In the genomic region with DNA sequence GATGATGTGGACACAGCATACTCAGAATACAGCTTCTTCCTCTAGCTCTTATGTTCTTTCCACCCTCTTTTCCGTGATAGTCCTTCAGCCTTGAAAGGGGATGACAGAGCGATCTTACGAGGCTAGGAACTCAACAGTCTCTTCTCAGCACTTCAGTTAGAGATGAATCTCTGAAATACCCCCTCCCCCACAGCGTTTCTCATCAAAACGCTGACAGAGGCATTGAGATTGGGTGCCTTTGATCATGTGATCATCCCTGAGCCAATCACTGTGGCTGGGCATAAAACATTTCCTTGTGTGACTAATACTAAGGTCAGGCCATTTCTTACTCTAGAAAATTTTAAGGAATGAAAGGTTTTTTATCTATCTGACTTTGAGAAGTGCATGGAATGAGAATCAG, we compare ENCODE assay signal across 14 mouse cellular contexts. TPM values are rescaled to one million over a fixed set of nuclear protein-coding genes. Genes with fewer than 3 reads are reported as not detected.
DNase-seq lines count a peak whose midpoint lies in the region; ATAC-seq and TF ChIP-seq lines count a peak whose summit lies in the region.
"Had no signal": no experiment of that assay in that cellular context is flagged by ENCODE, and none has a peak within 500 bp of the region (broad histone marks: within the 10 kb centered on the region; RNA-seq: fewer than 3 reads in every experiment).

No protein-coding gene starts in this region.

- no peaks in the 10 kb centered on the region for H3K36me3 ChIP-seq in hindbrain, embryonic 13.5 days
- H3K36me3 ChIP-seq in hindbrain, embryonic 12.5 days, result no peaks in the 10 kb centered on the region
- H3K36me3 ChIP-seq in midbrain, postnatal 0 days (ENCODE audit: insufficient read depth, low read length), result no peaks in the 10 kb centered on the region
- H3K36me3 ChIP-seq: G1E had no signal

- H3K27me3 ChIP-seq in hindbrain, embryonic 13.5 days, result 0 out of 2 replicates have a peak, but pooled peaks cover 4% of the 10 kb centered on the region
- no peaks in the 10 kb centered on the region for H3K27me3 ChIP-seq in hindbrain, embryonic 12.5 days
- H3K27me3 ChIP-seq in midbrain, postnatal 0 days (ENCODE audit: insufficient read depth, low read length), result no peaks in the 10 kb centered on the region

- no peak overlapping the region for H3K9ac ChIP-seq in hindbrain, embryonic 13.5 days
- H3K9ac ChIP-seq in hindbrain, embryonic 12.5 days, result no peak overlapping the region
- no peak overlapping the region for H3K9ac ChIP-seq in midbrain, postnatal 0 days (replicated peaks; ENCODE audit: low read length, poor library complexity, severe bottlenecking)

- H3K4me2 ChIP-seq in hindbrain, embryonic 13.5 days, result 0 out of 2 replicates have a peak overlapping the region, but pooled peaks have one; percentile 30
- H3K4me2 ChIP-seq in hindbrain, embryonic 12.5 days (replicated peaks), result no peak overlapping the region
- no peak overlapping the region for H3K4me2 ChIP-seq in midbrain, postnatal 0 days (ENCODE audit: low read depth, low read length, poor library complexity, severe bottlenecking)

- ATAC-seq in hindbrain, embryonic 13.5 days (ENCODE audit: low FRiP score), result peak; percentile 53; the same call in 1 of the 2 replicates
- no peak for ATAC-seq in hindbrain, embryonic 12.5 days (ENCODE audit: low FRiP score)
- ATAC-seq in midbrain, postnatal 0 days (ENCODE audit: low FRiP score), result peak; percentile 76; the same call in 1 of the 2 replicates
- ATAC-seq: intestine, embryonic 16.5 days had no signal

- DNase-seq in Muller cell, postnatal 12 days (ENCODE audit: inconsistent ontology term), result peak; percentile 1
- peak; percentile 38 to 67 for DNase-seq in adrenal gland, postnatal 36 days
- peak; percentile 31 for DNase-seq in midbrain, postnatal 0 days (ENCODE audit: low spot score)
- DNase-seq in layer of hippocampus, postnatal 14 days (ENCODE audit: low spot score in 2 of 2), result no peak
- no peak for DNase-seq in MN1 (ENCODE audit: low spot score)
- DNase-seq: cerebellum, postnatal 36 days; gastrocnemius, postnatal 36 days; kidney, postnatal 25 days had no signal

- 0 out of 2 replicates have a peak overlapping the region, but pooled peaks have one; percentile 7 for H3K4me3 ChIP-seq in hindbrain, embryonic 13.5 days
- no peak overlapping the region for H3K4me3 ChIP-seq in hindbrain, embryonic 12.5 days
- H3K4me3 ChIP-seq in midbrain, postnatal 0 days (ENCODE audit: low read depth, low read length), result peak overlapping the region; percentile 14; the same call in 1 of the 2 replicates
- H3K4me3 ChIP-seq: erythroblast, embryonic 14.5 days had no signal

- no peaks in the 10 kb centered on the region for H3K4me1 ChIP-seq in hindbrain, embryonic 13.5 days (replicated peaks)
- H3K4me1 ChIP-seq in hindbrain, embryonic 12.5 days, result no peaks in the 10 kb centered on the region
- no peaks in the 10 kb centered on the region for H3K4me1 ChIP-seq in midbrain, postnatal 0 days (ENCODE audit: insufficient read depth, low read length)

- no peak for TF ChIP-seq CTCF in midbrain, postnatal 0 days (IDR thresholded peaks at IDR 0.05)

- no peak overlapping the region for H3K27ac ChIP-seq in hindbrain, embryonic 13.5 days
- H3K27ac ChIP-seq in hindbrain, embryonic 12.5 days, result no peak overlapping the region
- no peak overlapping the region for H3K27ac ChIP-seq in midbrain, postnatal 0 days (ENCODE audit: low read depth, low read length)

- H3K9me3 ChIP-seq in hindbrain, embryonic 13.5 days, result no peaks in the 10 kb centered on the region
- no peaks in the 10 kb centered on the region for H3K9me3 ChIP-seq in hindbrain, embryonic 12.5 days (replicated peaks)
- H3K9me3 ChIP-seq in midbrain, postnatal 0 days (ENCODE audit: low read length), result no peaks in the 10 kb centered on the region
- H3K9me3 ChIP-seq: G1E had no signal

- WGBS in hindbrain, embryonic 13.5 days, result 56% methylated on average over 5 of the region's 5 CpGs
- 61% methylated on average over 5 of the region's 5 CpGs for WGBS in hindbrain, embryonic 12.5 days
- 56% methylated on average over 5 of the region's 5 CpGs for WGBS in midbrain, postnatal 0 days

RNA-seq across cellular contexts. Expression of a gene that starts 20.3 kb away (rescaled TPM):
- 3.9 and 6.4 TPM in 2 replicates for polyA plus RNA-seq in hindbrain, embryonic 13.5 days (2015; fragmentation: Nextera tagmentation; extraction: Ambion mirVana)
- 11.7 and 11.8 TPM in 2 replicates for polyA plus RNA-seq in hindbrain, embryonic 12.5 days (2016; fragmentation: Nextera tagmentation; extraction: Ambion mirVana)
- 1 to 10 TPM in 1 of 2 experiments, not detected in 1; 2.2 TPM for total RNA-seq in adrenal gland, postnatal 36 days (2021)
- 0.85 and 2.5 TPM in 2 replicates for total RNA-seq in midbrain, postnatal 0 days (2014; rRNA removed)
- polyA plus RNA-seq in midbrain, postnatal 0 days (2015; fragmentation: Nextera tagmentation; extraction: Ambion mirVana), result 2.3 TPM in 2 replicates
- 1 to 10 TPM; 2.5 to 2.8 TPM for total RNA-seq in layer of hippocampus, postnatal 14 days (2021)
- total RNA-seq: G1E; liver, adult 2 months had no signal
- polyA plus RNA-seq: erythroblast, embryonic 14.5 days; G1E; liver, adult 2 months had no signal

Comparison
In these comparisons a context has a peak if more than half of its experiments do, and no peak if none do; other contexts are left out.
1. DNase-seq: peak in Muller cell, postnatal 12 days (single experiment), adrenal gland, postnatal 36 days (2 of 2) and midbrain, postnatal 0 days (single experiment); none in layer of hippocampus, postnatal 14 days (0 of 2) and MN1 (single experiment).